In genomic region chr6:116738046-116738445, GRCm38 (mm10) we compare ENCODE assay signal across 32 mouse cellular contexts. TPM values are rescaled to one million over a fixed set of nuclear protein-coding genes. Genes with fewer than 3 reads are reported as not detected.
"Had no signal": no experiment of that assay in that cellular context is flagged by ENCODE, and none has a peak within 500 bp of the region (broad histone marks: within the 10 kb centered on the region; RNA-seq: fewer than 3 reads in every experiment).

No protein-coding gene starts in this region.

- H3K9me3 ChIP-seq: limb, embryonic 10.5 days; limb, embryonic 12.5 days; limb, embryonic 13.5 days; limb, embryonic 15.5 days; liver, embryonic 12.5 days; liver, embryonic 13.5 days; liver, embryonic 15.5 days; lung, embryonic 15.5 days; megakaryocyte, embryonic 14.5 days; midbrain, embryonic 10.5 days; midbrain, embryonic 12.5 days; midbrain, embryonic 13.5 days; midbrain, embryonic 15.5 days; neural tube, embryonic 12.5 days had no signal

- DNase-seq: left cerebral cortex, postnatal 4 days; liver; liver, embryonic 13.5 days; liver, postnatal 0 days; lung, adult 18-20 months; lung, adult 2 months; lung, embryonic 14.5 days; lung, postnatal 10 days; lung, postnatal 14 days; lung, postnatal 36 days; lung, postnatal 4 days; midbrain, embryonic 14.5 days had no signal

- ATAC-seq: liver, embryonic 12.5 days; liver, postnatal 0 days; lung, postnatal 0 days; midbrain, embryonic 13.5 days; midbrain, embryonic 15.5 days; midbrain, embryonic 16.5 days had no signal

- H3K4me2 ChIP-seq: limb, embryonic 12.5 days; limb, embryonic 13.5 days; limb, embryonic 15.5 days; liver, embryonic 11.5 days; liver, embryonic 12.5 days; liver, embryonic 13.5 days; liver, embryonic 15.5 days; lung, embryonic 14.5 days; lung, embryonic 15.5 days; midbrain, embryonic 11.5 days; midbrain, embryonic 12.5 days; midbrain, embryonic 13.5 days; midbrain, embryonic 15.5 days; neural tube, embryonic 12.5 days had no signal

- H3K36me3 ChIP-seq: limb, embryonic 10.5 days; limb, embryonic 12.5 days; limb, embryonic 13.5 days; limb, embryonic 15.5 days; liver, embryonic 12.5 days; liver, embryonic 13.5 days; liver, embryonic 15.5 days; lung, embryonic 15.5 days; midbrain, embryonic 10.5 days; midbrain, embryonic 12.5 days; midbrain, embryonic 13.5 days; midbrain, embryonic 15.5 days; neural tube, embryonic 12.5 days had no signal

- H3K9ac ChIP-seq: limb, embryonic 12.5 days; limb, embryonic 13.5 days; limb, embryonic 15.5 days; liver, embryonic 12.5 days; liver, embryonic 13.5 days; liver, embryonic 14.5 days; liver, embryonic 15.5 days; liver, postnatal 0 days; lung, embryonic 14.5 days; lung, embryonic 15.5 days; midbrain, embryonic 12.5 days; midbrain, embryonic 13.5 days; midbrain, embryonic 15.5 days; neural tube, embryonic 12.5 days had no signal

- H3K27me3 ChIP-seq: limb, embryonic 12.5 days; limb, embryonic 13.5 days; limb, embryonic 15.5 days; liver, embryonic 12.5 days; liver, embryonic 13.5 days; liver, embryonic 15.5 days; lung, embryonic 15.5 days; midbrain, embryonic 12.5 days; midbrain, embryonic 13.5 days; midbrain, embryonic 15.5 days; neural tube, embryonic 12.5 days had no signal

- H3K27ac ChIP-seq: limb, embryonic 10.5 days; limb, embryonic 12.5 days; limb, embryonic 13.5 days; limb, embryonic 15.5 days; liver, embryonic 12.5 days; liver, embryonic 13.5 days; liver, embryonic 14.5 days; liver, embryonic 15.5 days; lung, embryonic 15.5 days; macrophage; midbrain, embryonic 10.5 days; midbrain, embryonic 12.5 days; midbrain, embryonic 13.5 days; midbrain, embryonic 15.5 days; neural tube, embryonic 12.5 days had no signal

- H3K4me1 ChIP-seq: limb, embryonic 12.5 days; limb, embryonic 13.5 days; limb, embryonic 15.5 days; liver, embryonic 12.5 days; liver, embryonic 13.5 days; liver, embryonic 15.5 days; lung, embryonic 15.5 days; megakaryocyte, embryonic 14.5 days; midbrain, embryonic 10.5 days; midbrain, embryonic 12.5 days; midbrain, embryonic 13.5 days; midbrain, embryonic 15.5 days; neural tube, embryonic 12.5 days had no signal

- H3K4me3 ChIP-seq: limb, embryonic 10.5 days; limb, embryonic 12.5 days; limb, embryonic 13.5 days; limb, embryonic 15.5 days; liver, embryonic 12.5 days; liver, embryonic 13.5 days; liver, embryonic 15.5 days; lung, embryonic 15.5 days; megakaryocyte, embryonic 14.5 days; midbrain, embryonic 10.5 days; midbrain, embryonic 12.5 days; midbrain, embryonic 13.5 days; midbrain, embryonic 15.5 days; myocyte; neural tube, embryonic 12.5 days had no signal

RNA-seq across cellular contexts. Expression of gene Tmem72, which starts 21.3 kb away (rescaled TPM):
- polyA plus RNA-seq: liver, postnatal 0 days had no signal
